Mouse (Mus musculus) lung, embryonic 16.5 days (tissue): ENCODE measurements at regions not wholly inside any gene's neighbourhood (a gene's known extent, or its start where the extent isn't known, plus 50 kb on each side); places are given as distances from the start of the nearest gene placed in this dataset.

Experiments
- ATAC-seq: fragments of 200-750 bp; cut with Nextera tagmentation; 2 replicates; pipeline ENCODE4 v1.8.0; 2017; ENCODE audit warnings: low read depth, mild to moderate bottlenecking, moderate library complexity
- H3K27ac ChIP-seq: fragments of 300-500 bp; sonication (generic); 2 replicates; pipeline ENCODE4 v1.5.1; 2014; ENCODE audit warnings: mild to moderate bottlenecking, control low read depth, low read length
- H3K27me3 ChIP-seq: fragments of 300-500 bp; sonication (generic); 2 replicates; pipeline ENCODE4 v1.6.1; 2014; ENCODE audit warnings: low read depth, low read length, mixed read lengths; ENCODE audit not compliant: control insufficient read depth, insufficient read depth
- H3K36me3 ChIP-seq: fragments of 300-500 bp; sonication (generic); 2 replicates; pipeline ENCODE4 v1.6.1; 2014; ENCODE audit warnings: low read length; ENCODE audit not compliant: control insufficient read depth, insufficient read depth
- H3K4me1 ChIP-seq: fragments of 300-500 bp; sonication (generic); replicated peaks from 2 replicates; pipeline ENCODE4 v1.6.1; 2014; ENCODE audit warnings: low read length, mixed read lengths; ENCODE audit not compliant: control insufficient read depth, insufficient read depth
- H3K4me2 ChIP-seq: fragments of 300-500 bp; sonication (generic); 2 replicates; pipeline ENCODE4 v1.6.1; 2014; ENCODE audit warnings: low read depth, low read length, control low read depth
- H3K4me3 ChIP-seq: fragments of 300-500 bp; sonication (generic); 2 replicates; pipeline ENCODE4 v1.5.1; 2014; ENCODE audit warnings: mild to moderate bottlenecking, low read length, control low read depth
- H3K9ac ChIP-seq: fragments of 300-500 bp; sonication (generic); 2 replicates; pipeline ENCODE4 v1.6.1; 2014; ENCODE audit warnings: low read length, control low read depth
- H3K9me3 ChIP-seq: fragments of 300-500 bp; sonication (generic); 2 replicates; pipeline ENCODE4 v1.6.1; 2016; ENCODE audit warnings: low read length; ENCODE audit not compliant: control insufficient read depth
- WGBS: fragments of 180-500 bp; shearing (Covaris S2); extraction: QIAGEN DNeasy Blood & Tissue Kit; methylation state at CpG from one replicate; pipeline ENCODE4 v1.1.7; 2014; 5-methylcytosine and 5-hydroxymethylcytosine counted together

GRCm38 (mm10) chr3:41265399-41265798, 182.6 kb upstream of the Pgrmc2 start:
- no peaks in the 10 kb centered on the region for H3K27me3 ChIP-seq
- H3K4me2 ChIP-seq = no peak overlapping the region
- 87% methylated on average over 3 of the region's 3 CpGs for WGBS
- no peak overlapping the region for H3K9ac ChIP-seq
- no peak overlapping the region for H3K4me3 ChIP-seq
- H3K27ac ChIP-seq = no peak overlapping the region
- H3K4me1 ChIP-seq = no peaks in the 10 kb centered on the region
- H3K9me3 ChIP-seq = no peaks in the 10 kb centered on the region
- H3K36me3 ChIP-seq = no peaks in the 10 kb centered on the region
- no peak for ATAC-seq

GRCm38 (mm10) chr3:41258291-41258690, 175.4 kb upstream of the Pgrmc2 start:
- no peak overlapping the region for H3K4me2 ChIP-seq
- no peaks in the 10 kb centered on the region for H3K9me3 ChIP-seq
- ATAC-seq = peak; percentile 62
- WGBS = 37% methylated on average over 6 of the region's 6 CpGs
- no peak overlapping the region for H3K27ac ChIP-seq
- no peaks in the 10 kb centered on the region for H3K4me1 ChIP-seq
- H3K27me3 ChIP-seq = no peaks in the 10 kb centered on the region
- H3K4me3 ChIP-seq = no peak overlapping the region
- H3K36me3 ChIP-seq = no peaks in the 10 kb centered on the region
- no peak overlapping the region for H3K9ac ChIP-seq

GRCm38 (mm10) chr3:41244960-41245359, 162.1 kb upstream of the Pgrmc2 start:
- ATAC-seq = no peak
- Histone ChIP-seq H3K4me2 (no peak overlapping the region), H3K36me3 (no peaks in the 10 kb centered on the region), H3K27me3 (no peaks in the 10 kb centered on the region), H3K4me3 (no peak overlapping the region), H3K4me1 (no peaks in the 10 kb centered on the region), H3K9ac (no peak overlapping the region), H3K27ac (no peak overlapping the region), H3K9me3 (no peaks in the 10 kb centered on the region)
- 60% methylated on average over 2 of the region's 2 CpGs for WGBS

DNA sequence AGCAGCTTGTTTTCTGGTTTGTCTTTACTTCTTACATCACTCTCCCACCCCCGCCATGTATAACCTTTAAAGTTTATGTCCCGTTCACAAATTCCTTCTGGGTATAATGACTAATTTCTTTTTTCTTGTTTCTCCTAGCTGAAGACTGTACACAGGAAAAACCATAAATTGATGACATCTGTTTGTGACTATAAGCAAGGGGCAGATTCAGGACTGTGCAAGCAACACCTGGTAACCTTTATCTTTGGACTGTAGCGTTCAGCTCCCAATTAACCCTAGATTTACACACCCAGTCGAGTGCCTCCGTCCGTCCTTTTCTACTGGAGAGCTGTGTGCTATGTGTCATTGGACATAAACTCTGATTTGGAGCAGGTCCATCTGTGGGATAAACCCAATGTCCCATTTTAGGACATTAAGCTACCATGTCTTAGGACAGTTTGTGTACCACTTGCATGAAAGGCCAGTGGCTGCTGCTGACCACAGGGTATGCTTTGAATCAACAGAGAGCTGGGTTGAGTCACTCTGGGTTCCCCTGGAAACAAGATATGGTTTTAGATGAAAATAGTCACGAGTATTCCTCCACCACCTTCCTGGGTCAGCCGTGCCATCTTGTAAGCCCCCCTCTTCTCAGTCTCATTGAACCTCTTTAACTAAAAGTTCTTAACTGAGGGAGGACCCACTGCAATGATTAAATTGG, 159.2 kb upstream of the Pgrmc2 start:
- Histone ChIP-seq H3K27me3 (no peaks in the 10 kb centered on the region), H3K9ac (no peak overlapping the region), H3K9me3 (no peaks in the 10 kb centered on the region), H3K4me2 (no peak overlapping the region), H3K4me3 (no peak overlapping the region), H3K27ac (no peak overlapping the region), H3K36me3 (no peaks in the 10 kb centered on the region), H3K4me1 (no peaks in the 10 kb centered on the region)
- WGBS = 76% methylated on average over 8 of the region's 8 CpGs
- ATAC-seq = no peak

GRCm38 (mm10) chr3:41239801-41240200, 157.0 kb upstream of the Pgrmc2 start:
- H3K4me2 ChIP-seq = no peak overlapping the region
- no peak overlapping the region for H3K4me3 ChIP-seq
- no peak overlapping the region for H3K27ac ChIP-seq
- no peaks in the 10 kb centered on the region for H3K9me3 ChIP-seq
- H3K36me3 ChIP-seq = no peaks in the 10 kb centered on the region
- WGBS = 45% methylated on average over 13 of the region's 13 CpGs
- no peak for ATAC-seq
- H3K27me3 ChIP-seq = no peaks in the 10 kb centered on the region
- no peaks in the 10 kb centered on the region for H3K4me1 ChIP-seq
- H3K9ac ChIP-seq = no peak overlapping the region

DNA sequence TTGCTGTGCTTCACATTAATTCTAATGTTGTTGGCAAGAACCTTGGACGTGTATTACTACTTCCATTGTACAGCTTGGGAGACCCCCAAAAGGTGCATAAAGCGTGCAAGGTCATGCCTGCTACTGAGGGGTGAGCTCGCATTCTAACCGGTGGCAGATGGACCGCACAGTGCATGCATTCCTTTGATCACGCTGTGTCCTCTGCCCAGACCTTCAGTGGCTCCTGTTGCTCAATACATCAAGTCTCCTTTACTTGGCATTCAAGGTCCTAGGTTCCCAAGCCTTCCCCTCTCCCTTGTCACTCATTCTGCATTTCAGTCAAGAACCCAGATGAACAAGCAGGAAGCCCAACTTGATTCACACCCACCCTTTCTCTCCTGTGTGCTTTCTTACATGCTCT, 156.4 kb upstream of the Pgrmc2 start:
- H3K27me3 ChIP-seq = no peaks in the 10 kb centered on the region
- ATAC-seq = no peak
- H3K36me3 ChIP-seq = no peaks in the 10 kb centered on the region
- H3K9ac ChIP-seq = no peak overlapping the region
- H3K4me3 ChIP-seq = no peak overlapping the region
- no peak overlapping the region for H3K27ac ChIP-seq
- no peaks in the 10 kb centered on the region for H3K4me1 ChIP-seq
- H3K9me3 ChIP-seq = no peaks in the 10 kb centered on the region
- 87% methylated on average over 6 of the region's 6 CpGs for WGBS
- no peak overlapping the region for H3K4me2 ChIP-seq

GRCm38 (mm10) chr3:41238046-41238445, 155.2 kb upstream of the Pgrmc2 start:
- ATAC-seq = no peak
- H3K4me2 ChIP-seq = no peak overlapping the region
- H3K9me3 ChIP-seq = no peaks in the 10 kb centered on the region

GRCm38 (mm10) chr3:41235610-41236009, 152.8 kb upstream of the Pgrmc2 start:
- ATAC-seq = no peak
- Histone ChIP-seq H3K27ac (no peak overlapping the region), H3K9me3 (no peaks in the 10 kb centered on the region), H3K4me2 (no peak overlapping the region), H3K4me1 (no peaks in the 10 kb centered on the region), H3K9ac (no peak overlapping the region), H3K4me3 (no peak overlapping the region), H3K36me3 (no peaks in the 10 kb centered on the region), H3K27me3 (no peaks in the 10 kb centered on the region)
- 93% methylated on average over 2 of the region's 2 CpGs for WGBS

More at GRCm38 (mm10) chr3:41238046-41238445, 155.2 kb upstream of the Pgrmc2 start:
- WGBS = 81% methylated on average over 7 of the region's 7 CpGs
- Histone ChIP-seq H3K27me3 (no peaks in the 10 kb centered on the region), H3K9ac (no peak overlapping the region), H3K4me1 (no peaks in the 10 kb centered on the region), H3K36me3 (no peaks in the 10 kb centered on the region), H3K4me3 (no peak overlapping the region), H3K27ac (no peak overlapping the region)

DNA sequence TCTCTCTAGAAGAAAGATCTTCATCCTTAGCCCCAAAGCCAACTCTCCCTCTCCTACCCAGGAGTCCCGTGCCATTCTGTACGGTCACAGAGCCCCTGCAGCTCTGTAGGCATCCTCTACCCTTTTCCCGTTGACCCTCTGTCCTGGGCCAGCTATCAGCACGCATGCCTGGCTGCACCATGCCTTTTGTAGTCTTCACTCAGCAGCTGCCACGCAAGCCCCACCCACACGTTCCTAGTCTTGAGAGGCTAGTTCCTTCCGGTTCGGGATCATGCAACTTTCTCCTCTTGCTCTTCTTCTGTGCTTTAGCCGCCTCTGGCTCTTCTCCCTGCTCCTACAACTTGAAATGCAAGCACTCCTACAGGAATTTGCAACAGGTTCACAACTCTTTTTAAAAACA, 152.1 kb upstream of the Pgrmc2 start:
- Histone ChIP-seq H3K27ac (no peak overlapping the region), H3K4me1 (no peaks in the 10 kb centered on the region), H3K27me3 (no peaks in the 10 kb centered on the region), H3K4me2 (no peak overlapping the region), H3K4me3 (no peak overlapping the region), H3K36me3 (no peaks in the 10 kb centered on the region), H3K9me3 (no peaks in the 10 kb centered on the region), H3K9ac (no peak overlapping the region)
- 51% methylated on average over 9 of the region's 9 CpGs for WGBS
- ATAC-seq = 0 out of 2 replicates have a peak, but pooled peaks have one; percentile 41

DNA sequence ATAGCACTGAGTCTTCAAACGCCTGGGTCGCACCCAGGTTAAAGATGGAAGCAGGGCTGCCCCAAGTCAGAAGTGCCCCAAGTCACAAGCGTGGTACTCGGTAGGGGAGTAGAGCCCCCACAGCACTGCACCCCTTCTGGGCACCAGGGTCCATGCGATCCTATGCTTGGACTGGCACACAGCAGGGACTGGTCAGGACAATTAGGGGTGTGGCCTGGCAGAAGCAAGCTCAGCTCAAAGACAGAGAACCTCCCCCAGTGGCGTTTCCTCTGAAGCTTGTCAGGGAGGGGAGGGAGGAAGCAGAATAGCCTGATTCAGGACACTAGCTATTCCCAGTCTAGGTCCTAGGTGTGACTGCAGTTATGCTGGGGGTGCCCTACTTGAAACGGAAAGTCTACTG, 151.3 kb upstream of the Pgrmc2 start:
- H3K4me2 ChIP-seq = no peak overlapping the region
- WGBS = 68% methylated on average over 7 of the region's 7 CpGs
- no peaks in the 10 kb centered on the region for H3K27me3 ChIP-seq
- no peak overlapping the region for H3K4me3 ChIP-seq
- H3K4me1 ChIP-seq = no peaks in the 10 kb centered on the region
- H3K36me3 ChIP-seq = no peaks in the 10 kb centered on the region
- 0 out of 2 replicates have a peak, but pooled peaks have one; percentile 34 for ATAC-seq
- H3K9me3 ChIP-seq = no peaks in the 10 kb centered on the region
- H3K27ac ChIP-seq = no peak overlapping the region
- no peak overlapping the region for H3K9ac ChIP-seq
